Mouse (Mus musculus) retina, postnatal 7 days (tissue): Measurements from ENCODE around the gene Nlrc5.

Experiments used
- DNase-seq: peaks from one replicate; pipeline ENCODE4 v3.0.0-alpha.2; 2012; ENCODE audit warnings: low read depth, low spot score

Gene Nlrc5

DNA sequence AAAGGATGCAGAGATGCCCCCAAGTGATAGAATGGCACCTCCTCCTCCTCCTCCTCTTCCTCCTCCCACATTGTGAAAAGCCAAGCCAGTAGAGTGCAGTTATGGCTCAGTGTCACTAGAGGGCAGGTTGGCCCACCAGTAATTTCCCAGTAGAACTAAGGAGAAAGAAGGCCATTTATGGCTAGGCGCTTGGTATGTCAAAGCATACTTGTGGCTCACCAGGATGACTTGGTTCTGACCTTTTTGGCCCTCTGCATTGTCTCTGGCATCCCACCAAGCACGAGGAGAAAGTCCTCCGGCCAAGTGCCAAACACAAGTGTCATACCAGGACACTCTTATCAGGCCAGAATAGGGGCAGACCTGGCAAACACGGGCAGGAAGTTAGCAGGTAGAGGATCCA is 94.1 kb downstream of the Nlrc5 start:
- DNase-seq = no peak

DNA sequence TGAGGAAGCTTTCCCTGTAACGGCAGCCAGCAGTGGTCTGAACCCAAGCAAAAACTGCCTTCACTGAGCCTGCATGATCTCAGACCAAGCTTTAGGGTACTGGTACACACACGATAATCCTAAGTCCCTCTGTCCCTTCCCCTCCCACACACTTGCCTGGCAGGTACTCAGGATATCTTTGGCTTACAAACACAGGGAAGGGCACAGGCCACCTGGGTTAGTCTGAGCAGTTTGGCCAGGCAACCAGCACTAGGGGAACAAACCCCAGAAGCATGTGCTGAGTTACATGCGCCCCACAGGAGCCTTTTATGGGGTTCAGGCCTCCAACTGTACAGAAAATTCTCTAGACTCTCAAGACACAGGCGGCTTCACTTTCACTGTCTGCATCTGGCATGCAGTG is 95.7 kb downstream of the Nlrc5 start:
- no peak for DNase-seq

DNA sequence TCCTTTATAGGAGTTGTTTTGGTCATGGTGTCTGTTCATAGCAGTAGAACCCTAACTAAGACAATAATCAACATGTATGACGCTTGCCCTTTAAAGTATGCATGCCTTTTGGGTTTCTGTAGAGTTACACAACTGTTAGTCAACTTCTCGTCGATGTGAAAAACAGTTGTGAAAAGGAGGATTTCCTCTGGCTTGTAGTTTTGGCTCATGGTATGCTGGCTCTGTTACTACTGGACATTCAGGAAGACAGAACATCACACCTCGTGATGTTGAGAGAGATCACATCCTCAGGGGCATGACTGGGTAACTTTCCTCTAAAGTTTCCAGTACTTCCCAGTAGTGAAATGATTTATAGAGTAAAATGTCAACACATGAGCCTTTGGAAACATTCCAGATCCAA is 96.5 kb downstream of the Nlrc5 start:
- no peak for DNase-seq

DNA sequence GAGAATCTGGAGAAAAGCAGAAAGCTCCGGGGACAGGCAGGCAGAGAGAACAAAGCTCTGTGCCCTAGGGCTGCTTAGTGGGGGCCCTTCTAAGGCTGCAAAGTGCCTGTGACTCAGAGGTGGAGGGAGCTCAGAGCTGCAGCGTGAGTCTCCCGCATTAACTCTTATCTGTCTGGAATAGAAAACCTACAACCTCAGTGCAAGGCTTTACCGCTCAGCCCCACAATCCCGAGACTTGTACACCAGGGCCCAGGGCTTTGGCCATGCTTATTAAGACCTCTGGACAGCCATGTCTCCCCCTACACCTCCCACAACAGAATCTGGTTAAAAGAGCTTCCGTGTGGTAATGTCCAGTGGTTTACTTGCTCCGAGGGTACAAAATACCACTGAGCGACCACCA is 97.8 kb downstream of the Nlrc5 start:
- DNase-seq = no peak

DNA sequence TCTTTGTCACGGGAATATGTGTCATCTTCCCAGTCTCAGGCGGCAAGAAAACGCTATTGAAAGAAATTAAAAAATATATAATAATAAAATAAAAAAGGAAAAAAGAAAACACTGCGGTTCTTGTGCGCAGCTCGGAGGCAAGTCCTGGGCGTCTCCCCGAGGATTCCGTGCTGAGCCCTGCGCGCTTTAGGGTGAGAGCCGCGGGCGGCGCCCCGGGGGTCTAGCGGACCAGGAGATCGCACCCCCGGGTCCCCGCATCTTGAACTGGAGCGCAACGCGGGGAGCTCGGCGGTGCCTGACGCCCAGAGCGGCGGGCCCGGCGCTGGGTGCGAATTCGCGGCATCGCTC is 98.3 kb downstream of the Nlrc5 start:
- DNase-seq = no peak

DNA sequence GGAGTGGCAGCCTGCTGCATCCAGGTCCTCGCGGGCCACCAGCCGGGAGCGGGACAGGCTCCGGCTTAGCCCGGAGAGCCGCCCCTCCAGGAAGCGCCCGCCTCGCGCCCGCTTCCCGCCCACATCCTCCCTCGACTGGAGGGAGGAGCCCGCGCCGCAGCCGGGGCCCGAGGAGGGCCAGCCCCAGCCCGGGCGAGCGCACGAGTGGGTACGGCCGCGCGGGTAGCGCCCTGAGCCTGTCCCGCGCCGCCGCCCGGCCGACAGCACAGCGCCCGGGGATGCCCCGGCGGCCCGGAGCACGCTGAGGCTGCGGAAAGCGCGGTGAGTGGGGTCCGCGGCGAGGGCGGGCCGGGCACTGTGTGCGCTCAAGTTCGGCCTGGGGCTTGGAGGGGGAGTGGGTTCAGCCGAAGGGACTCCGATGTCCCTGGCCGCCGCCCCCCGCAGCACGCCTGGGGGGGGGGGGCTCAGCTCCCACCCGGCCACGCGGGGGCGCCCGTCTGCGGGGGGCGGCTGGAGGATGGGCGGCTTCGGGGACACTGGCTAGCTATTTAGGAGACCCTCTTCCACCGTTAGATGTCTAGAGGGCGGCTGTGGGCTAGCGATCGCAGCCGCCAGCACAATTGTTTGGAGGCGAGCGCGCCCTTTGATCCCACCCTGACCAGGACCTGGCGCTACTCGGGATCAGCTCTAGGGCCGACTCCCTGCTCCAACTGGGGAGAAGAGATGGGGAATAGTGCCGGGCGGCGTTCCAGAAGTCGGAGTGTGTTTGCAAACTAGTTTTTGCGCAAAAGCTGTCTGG is 98.9 kb downstream of the Nlrc5 start, which contains the start of gene Cpne2:
Cpne2 (plus strand) TSS at position 118 of the 799 bp plus-strand sequence.
- DNase-seq = no peak

DNA sequence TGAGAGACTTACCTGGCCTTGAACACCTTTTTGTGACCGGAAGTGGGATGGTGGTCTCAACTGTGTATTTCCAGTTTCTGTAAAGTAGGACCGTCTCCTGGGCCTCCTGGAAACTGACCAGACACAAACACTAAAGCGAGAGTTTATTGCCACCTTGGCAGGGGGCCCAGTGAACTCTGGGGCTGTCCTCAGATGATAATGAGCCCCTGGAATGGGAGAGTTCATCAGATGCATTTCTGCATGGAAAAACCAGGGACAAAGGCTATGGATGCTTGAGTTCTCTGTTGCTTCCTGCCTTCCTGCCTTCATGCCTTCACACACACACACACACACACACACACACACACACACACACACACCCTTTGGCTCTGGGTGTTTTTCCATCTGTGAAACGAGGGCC is 100.5 kb downstream of the Nlrc5 start:
- DNase-seq = no peak

DNA sequence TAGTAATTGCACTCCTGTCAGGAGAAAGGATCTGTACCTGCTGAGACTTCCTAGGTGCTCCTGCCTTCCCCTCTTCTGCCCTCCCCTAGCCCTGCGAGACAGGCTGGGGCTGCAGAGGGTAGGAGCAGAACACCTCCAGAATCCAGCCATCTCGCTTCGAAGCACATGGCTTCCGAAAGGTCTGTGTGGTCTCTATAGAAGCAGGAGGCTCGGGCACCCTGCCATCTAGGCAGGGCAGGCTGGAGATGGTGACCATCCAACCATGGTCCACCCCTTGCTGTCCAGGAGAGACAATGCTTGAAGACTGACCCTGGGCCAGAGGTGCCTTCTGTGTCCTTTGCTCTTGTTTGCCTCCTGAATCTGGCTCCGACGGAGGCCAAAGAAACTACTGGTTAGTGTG is 101.5 kb downstream of the Nlrc5 start:
- DNase-seq = no peak

DNA sequence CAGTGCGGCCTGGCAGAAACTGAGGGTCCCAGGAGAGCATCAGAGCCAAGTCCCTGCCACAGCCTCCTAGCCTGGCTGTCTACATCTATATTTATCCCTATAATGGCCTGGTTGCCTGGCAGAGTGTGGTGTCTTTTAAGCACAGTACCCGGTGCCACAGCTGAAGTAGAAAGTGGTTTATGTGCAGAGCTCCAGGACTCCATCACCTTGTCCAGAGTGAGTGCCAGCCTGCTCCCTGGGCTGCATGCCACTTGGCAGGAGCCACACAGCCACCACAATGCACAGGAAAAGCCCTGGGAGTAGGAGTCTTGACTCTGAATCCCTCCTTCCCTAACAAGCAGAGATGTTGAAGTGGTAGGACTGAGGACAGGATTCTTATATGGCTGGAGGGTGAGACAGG is 103.3 kb downstream of the Nlrc5 start:
- DNase-seq = no peak

DNA sequence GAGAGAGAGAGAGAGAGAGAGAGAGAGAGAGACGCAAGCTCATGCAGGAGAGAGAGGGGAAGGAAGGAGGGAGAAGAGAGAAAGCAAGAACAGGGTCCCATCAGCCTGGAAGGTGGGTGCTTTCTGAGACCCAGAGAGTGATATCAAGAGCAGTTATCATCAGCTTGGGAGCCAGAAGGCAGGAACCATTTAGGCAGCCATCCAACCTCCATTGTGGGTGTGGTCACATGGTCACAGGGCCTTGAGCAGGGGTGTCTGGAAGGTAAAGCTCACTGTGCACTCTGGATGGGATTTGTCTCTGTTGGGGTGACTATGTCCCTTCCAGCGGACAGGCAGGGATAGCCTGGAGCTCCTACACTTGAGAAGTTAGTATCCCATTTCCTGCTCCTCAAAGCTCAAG is 105.9 kb downstream of the Nlrc5 start:
- no peak for DNase-seq

DNA sequence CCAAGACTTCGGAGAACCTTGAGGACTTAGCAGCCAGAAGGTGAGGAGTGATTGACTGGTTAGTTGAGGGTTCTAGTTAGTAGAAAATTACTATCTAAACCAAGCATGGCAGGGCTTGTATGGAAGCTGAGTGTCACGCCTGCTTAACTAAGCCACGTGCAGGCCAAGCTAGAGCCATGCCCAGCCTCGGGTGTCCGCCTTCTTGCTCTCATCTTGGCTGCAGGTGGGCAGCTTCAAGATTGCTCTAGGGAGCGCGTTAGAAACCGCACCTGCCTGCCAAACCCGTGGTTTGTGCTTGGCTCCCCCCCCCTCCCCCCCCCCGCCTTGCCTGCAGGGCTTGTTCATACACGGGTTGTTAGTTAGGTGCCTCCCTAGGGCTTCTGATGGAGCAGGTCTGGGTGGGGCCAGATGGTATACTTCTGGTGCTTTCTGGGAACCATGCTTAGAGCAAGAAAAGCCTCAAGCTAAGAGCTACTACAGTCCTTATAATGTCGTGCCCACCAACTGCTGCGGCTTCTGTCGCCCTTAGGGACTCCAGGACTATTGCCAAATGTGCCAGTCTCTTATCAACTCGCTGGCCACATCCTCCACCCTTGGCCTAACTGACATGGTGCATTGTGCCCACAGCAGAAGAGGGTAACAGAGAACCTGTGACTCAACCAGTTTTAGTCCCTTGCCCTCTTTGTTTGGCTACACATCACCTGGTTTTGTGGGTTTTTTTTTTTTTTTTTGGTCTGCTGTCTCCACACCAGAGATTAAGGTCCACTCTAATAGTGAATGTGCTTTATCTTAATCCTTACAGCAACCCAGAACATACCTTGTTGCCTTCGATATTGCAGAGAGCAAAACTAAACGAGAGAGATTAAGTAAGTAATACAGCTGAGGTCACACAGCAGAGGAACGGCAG is 107.0 kb downstream of the Nlrc5 start:
- DNase-seq = no peak

DNA sequence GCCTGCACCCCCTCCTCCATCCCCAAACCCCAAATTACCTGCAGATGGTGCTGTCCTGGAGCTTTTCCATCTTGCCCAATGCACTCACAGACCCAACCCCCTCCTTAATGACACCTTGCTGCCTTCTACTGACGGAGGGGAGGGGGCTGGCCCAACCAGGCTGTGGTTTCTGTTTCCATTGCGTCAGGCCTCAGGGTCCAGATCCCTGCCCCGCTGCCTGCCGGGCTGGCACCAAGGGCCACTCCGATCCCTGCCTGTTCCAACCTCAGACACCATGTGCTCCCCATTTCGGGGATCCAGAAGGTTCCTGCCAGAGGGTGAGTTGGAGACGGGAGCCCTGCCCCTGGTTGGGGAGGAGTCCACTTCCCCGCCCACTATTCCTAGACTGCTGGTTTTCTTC is 109.8 kb downstream of the Nlrc5 start:
- no peak for DNase-seq

DNA sequence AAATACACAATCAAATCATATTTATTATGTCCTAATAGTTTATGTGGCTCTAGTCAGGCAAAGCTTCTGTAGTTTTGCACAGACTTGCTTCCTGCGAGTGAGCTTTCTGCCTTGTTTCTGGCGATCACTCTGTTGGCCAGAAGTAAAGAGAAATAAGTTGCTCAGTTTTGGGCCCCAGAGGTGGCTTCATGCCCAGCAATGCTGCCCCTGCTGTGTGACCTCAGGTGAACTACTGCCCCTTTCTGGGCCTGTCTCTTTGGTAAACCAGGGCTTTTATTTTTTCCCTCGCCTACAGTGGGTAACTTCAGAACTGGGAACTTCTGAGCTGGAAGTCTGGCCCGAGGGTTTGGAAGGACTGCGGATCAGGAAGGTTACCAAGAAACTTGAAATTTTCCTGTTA is 114.9 kb downstream of the Nlrc5 start:
- no peak for DNase-seq

DNA sequence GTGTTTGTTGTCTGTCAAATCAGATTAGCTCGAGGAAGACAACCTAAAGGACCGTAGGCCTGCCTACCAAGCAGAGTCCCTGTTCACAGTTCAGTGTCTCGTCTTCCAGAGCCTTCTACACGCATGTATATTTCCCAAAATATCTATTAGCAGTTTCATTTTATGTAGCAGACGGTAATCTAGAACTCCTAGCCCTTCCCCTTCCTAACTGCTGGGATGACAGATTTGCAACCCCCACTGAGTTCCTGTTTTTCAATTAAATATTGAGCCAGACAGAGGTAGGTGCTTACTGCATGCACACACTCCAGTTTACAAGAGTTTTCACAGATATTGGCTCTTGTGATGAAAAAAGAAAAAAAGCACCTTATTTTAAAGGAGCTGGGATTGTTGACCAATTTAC is 115.3 kb downstream of the Nlrc5 start:
- DNase-seq = no peak

DNA sequence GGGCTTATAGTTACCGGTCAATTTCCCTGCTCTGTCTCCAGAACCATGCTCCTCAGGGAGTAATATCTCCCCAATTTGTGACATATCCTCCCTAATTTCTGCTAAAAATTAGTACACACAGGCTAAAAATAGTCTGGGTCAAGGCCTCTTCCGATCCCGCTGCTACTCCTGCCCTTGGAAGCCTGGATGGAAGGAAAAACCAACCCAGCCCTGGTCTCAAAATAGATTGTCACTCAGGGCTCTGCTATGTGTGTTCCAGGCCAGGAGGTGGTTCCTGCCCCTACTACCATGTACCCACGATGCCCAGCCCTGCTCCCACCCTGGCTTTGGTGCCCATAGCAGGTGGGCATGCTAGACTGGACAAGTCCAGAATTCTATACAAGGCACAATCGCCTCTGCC is 115.8 kb downstream of the Nlrc5 start:
- no peak for DNase-seq

DNA sequence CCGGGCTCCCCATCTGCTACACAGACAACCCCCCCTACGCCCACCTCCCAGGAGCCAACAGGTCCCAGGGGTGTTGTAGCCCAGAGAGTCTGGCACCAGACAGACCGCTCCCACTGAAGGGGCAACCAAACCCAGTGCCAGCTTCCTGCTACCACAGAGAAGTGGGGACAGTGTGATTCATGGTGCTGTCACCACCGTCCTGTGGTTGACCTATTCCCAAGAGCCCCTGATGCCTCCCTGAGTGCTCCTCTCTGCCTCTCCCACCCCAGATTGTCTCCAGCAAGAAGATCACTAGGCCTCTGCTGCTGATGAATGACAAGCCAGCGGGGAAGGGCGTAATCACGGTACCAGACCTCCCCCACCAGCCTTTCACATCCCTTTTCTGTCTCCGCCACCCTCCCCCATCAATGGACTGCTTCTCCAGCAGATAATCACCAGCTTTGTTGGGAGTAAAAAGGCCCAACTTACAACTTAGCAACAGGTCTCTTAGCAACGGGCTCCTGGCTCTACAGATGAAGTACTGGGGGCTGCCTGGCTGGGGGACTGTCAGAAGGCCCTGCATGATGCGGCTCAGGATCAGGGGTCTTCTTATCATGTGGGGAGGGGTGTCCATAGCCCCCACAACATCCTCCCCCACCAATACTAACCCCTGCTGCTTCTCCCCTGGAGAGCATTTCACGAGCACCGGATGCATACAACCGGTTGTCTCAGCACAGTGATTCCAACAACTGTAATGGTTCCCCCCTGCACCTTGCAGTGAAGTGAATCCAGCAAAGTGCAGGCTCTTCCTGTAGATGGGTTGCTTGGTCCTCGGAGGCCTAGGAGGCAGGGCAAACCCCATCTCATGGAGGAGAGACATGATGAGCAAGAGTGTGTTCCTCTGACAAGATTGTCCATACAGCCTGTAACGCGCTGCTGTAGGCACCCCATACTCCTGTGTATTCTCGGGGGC is 117.6 kb downstream of the Nlrc5 start:
- DNase-seq = no peak

DNA sequence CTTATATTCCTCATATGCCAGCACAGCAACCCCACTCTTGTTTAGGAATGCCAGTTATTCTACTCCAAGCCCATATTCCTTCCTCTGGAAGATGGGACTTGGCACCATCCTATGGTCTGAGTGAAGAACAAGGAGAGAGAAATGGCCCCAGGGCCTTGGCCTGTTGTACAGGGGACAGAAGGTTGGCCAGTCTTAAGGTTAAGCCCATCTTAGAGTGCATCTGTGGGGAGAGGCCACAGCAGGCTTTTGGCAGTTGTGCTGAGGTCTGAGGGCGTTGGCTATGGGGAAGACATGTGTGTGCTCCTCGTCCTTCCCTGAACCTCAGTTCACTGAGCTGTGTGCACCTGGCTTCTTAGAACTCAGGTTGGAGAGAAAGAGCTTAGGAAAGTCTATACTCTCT is 118.5 kb downstream of the Nlrc5 start:
- no peak for DNase-seq

DNA sequence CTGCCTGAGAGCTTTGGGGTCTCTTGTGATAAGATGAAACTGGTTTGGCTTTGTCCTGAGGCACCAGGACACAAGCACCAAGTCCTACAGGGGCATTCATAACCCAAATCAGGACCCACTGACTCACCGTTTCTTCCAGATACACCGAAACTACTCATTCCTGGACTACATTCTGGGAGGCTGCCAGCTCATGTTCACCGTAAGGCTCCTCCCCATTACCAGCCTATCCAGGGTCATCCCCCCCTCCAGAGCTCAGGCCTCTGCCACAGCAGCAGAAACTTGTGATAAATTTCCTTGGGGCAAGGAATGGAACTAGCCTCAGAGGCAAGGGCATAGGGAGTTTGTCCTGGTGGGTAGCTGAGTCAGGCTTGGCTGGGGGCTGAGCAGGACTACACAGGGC is 123.1 kb downstream of the Nlrc5 start:
- no peak for DNase-seq

DNA sequence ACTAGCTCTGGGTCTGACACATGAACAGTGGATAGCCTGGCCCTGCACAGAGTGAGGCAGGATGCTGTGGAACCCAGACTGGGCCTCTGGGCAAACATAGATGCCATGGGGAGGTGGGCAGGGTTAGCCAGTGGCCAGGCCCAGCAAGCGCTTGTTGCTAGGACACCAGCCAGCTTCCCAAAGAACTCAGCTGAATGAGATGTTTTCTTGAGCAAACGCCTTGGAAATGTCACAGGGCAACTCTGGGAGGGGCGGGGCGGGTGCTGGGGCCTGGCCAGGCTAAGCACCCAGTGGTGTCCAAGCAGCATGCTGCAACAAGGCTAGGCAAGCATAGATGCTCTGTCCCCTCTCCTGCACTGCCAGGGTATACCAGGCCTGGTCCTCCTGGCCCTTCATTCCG is 127.1 kb downstream of the Nlrc5 start:
- DNase-seq = no peak

DNA sequence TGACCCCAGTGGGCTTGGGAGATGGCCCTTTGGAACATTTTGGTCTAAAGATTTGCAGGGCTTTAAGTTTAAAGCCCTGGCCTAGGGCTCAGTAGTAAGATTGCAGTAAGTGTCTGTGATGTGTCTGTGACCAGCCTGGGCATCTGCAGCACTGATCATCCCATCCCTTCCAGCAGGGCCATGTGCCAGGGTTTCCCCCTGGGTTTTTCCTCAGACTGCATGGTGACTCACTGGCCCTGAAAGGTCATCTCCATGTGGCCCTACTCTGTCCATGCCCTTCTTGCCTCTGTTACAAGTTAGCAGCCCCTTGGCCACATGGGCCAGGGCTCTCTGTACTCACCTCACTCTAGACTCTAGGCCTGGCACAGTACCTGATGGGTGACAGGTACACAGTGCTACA is 130.3 kb downstream of the Nlrc5 start:
- DNase-seq = no peak

DNA sequence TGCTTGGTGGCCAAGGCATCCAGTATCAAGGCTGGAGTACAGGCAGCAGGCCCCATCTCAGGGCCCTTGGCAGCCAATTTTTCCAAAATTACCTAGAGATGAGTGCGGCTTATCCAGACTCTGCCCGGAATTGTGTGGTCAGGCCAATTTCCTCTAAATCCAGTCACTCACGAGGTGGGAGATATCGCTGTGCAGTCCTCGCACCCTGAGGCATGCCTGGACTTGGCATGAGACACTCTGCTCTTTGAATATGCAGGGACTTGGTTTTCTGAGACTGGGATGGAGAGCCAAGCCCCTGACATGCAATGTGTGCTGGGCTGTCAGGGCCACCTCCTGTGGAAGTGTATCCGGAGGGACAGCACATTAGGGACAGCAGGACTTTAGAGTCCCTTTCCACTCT is 131.9 kb downstream of the Nlrc5 start:
- DNase-seq = no peak
